Mouse (Mus musculus): Measurements from ENCODE around the gene Mybph. TPM values are rescaled to one million over a fixed set of nuclear protein-coding genes. Genes with fewer than 3 reads are reported as not detected.

Mybph gene
- polyA plus RNA-seq, 1 experiment, result not detected

GRCm38 (mm10) chr1:134168985-134169697 is 24.1 kb upstream of the Mybph start:
- TF ChIP-seq POLR2A (IDR thresholded peaks at IDR 0.05; ENCODE audit: insufficient read depth, low read depth, low read length), result no peak
- TF ChIP-seq CTCF (IDR thresholded peaks at IDR 0.05; ENCODE audit: insufficient read depth, low read depth, low read length), result no peak
- Histone ChIP-seq H3K27ac (ENCODE audit: insufficient read depth, low read depth, low read length) (no peak overlapping the region), H3K4me3 (ENCODE audit: insufficient read depth, low read depth, low read length) (no peak overlapping the region), H3K4me1 (ENCODE audit: control insufficient read depth, insufficient read depth, low read length) (peaks cover 9% of the 10 kb centered on the region; the same call in 1 of the 2 replicates)
- whole genome bisulfite sequencing, result 96% methylated on average over 8 of the region's 8 CpGs

GRCm38 (mm10) chr1:134173081-134173480 is 20.2 kb upstream of the Mybph start:
- H3K4me1 ChIP-seq (ENCODE audit: control insufficient read depth, insufficient read depth, low read length), result peaks cover 2% of the 10 kb centered on the region; the same call in 1 of the 2 replicates
- no peak overlapping the region for H3K4me3 ChIP-seq (ENCODE audit: insufficient read depth, low read depth, low read length)
- H3K27ac ChIP-seq (ENCODE audit: insufficient read depth, low read depth, low read length), result no peak overlapping the region
- no peak for TF ChIP-seq POLR2A (IDR thresholded peaks at IDR 0.05; ENCODE audit: insufficient read depth, low read depth, low read length)
- no peak for TF ChIP-seq CTCF (IDR thresholded peaks at IDR 0.05; ENCODE audit: insufficient read depth, low read depth, low read length)
- 74% methylated on average over 7 of the region's 7 CpGs for WGBS

- 96% methylated on average over 5 of the region's 5 CpGs for WGBS
- Histone ChIP-seq H3K4me3 (ENCODE audit: insufficient read depth, low read depth, low read length) (no peak overlapping the region), H3K4me1 (ENCODE audit: control insufficient read depth, insufficient read depth, low read length) (peaks cover 6% of the 10 kb centered on the region), H3K27ac (ENCODE audit: insufficient read depth, low read depth, low read length) (no peak overlapping the region)
- TF ChIP-seq CTCF (IDR thresholded peaks at IDR 0.05; ENCODE audit: insufficient read depth, low read depth, low read length) (no peak), POLR2A (IDR thresholded peaks at IDR 0.05; ENCODE audit: insufficient read depth, low read depth, low read length) (no peak)
Observed at GRCm38 (mm10) chr1:134177976-134178375, 15.3 kb upstream of the Mybph start.

- WGBS, result 57% methylated on average over 4 of the region's 4 CpGs
- TF ChIP-seq POLR2A (IDR thresholded peaks at IDR 0.05; ENCODE audit: insufficient read depth, low read depth, low read length) (no peak), CTCF (IDR thresholded peaks at IDR 0.05; ENCODE audit: insufficient read depth, low read depth, low read length) (no peak)
- Histone ChIP-seq H3K4me1 (ENCODE audit: control insufficient read depth, insufficient read depth, low read length) (peaks cover 6% of the 10 kb centered on the region), H3K27ac (ENCODE audit: insufficient read depth, low read depth, low read length) (peak within 1 kb of the TSS; percentile 35), H3K4me3 (ENCODE audit: insufficient read depth, low read depth, low read length) (no peak within 1 kb of the TSS)
Observed at GRCm38 (mm10) chr1:134182025-134182424, 11.2 kb upstream of the Mybph start, which contains the start of gene Chil1. Chil1 (plus strand) TSS chr1:134182176.

GRCm38 (mm10) chr1:134184089-134184488 is 9.2 kb upstream of the Mybph start:
- WGBS, result 91% methylated on average over 4 of the region's 4 CpGs
- no peak overlapping the region for H3K4me3 ChIP-seq (ENCODE audit: insufficient read depth, low read depth, low read length)
- peaks cover 11% of the 10 kb centered on the region for H3K4me1 ChIP-seq (ENCODE audit: control insufficient read depth, insufficient read depth, low read length)
- no peak for TF ChIP-seq CTCF (IDR thresholded peaks at IDR 0.05; ENCODE audit: insufficient read depth, low read depth, low read length)
- no peak overlapping the region for H3K27ac ChIP-seq (ENCODE audit: insufficient read depth, low read depth, low read length)

- TF ChIP-seq POLR2A (IDR thresholded peaks at IDR 0.05; ENCODE audit: insufficient read depth, low read depth, low read length) (no peak), CTCF (IDR thresholded peaks at IDR 0.05; ENCODE audit: insufficient read depth, low read depth, low read length) (no peak)
- WGBS, result 92% methylated on average over 5 of the region's 5 CpGs
- Histone ChIP-seq H3K4me3 (ENCODE audit: insufficient read depth, low read depth, low read length) (no peak overlapping the region), H3K4me1 (ENCODE audit: control insufficient read depth, insufficient read depth, low read length) (peaks cover 22% of the 10 kb centered on the region), H3K27ac (ENCODE audit: insufficient read depth, low read depth, low read length) (no peak overlapping the region)
Observed at GRCm38 (mm10) chr1:134188217-134188616, 5.0 kb upstream of the Mybph start.

GRCm38 (mm10) chr1:134188989-134189729 is 4.1 kb upstream of the Mybph start:
- 36% methylated on average over 12 of the region's 12 CpGs for WGBS
- Histone ChIP-seq H3K4me3 (ENCODE audit: insufficient read depth, low read depth, low read length) (no peak overlapping the region), H3K4me1 (ENCODE audit: control insufficient read depth, insufficient read depth, low read length) (peaks cover 31% of the 10 kb centered on the region), H3K27ac (ENCODE audit: insufficient read depth, low read depth, low read length) (no peak overlapping the region)
- TF ChIP-seq POLR2A (IDR thresholded peaks at IDR 0.05; ENCODE audit: insufficient read depth, low read depth, low read length) (no peak), CTCF (IDR thresholded peaks at IDR 0.05; ENCODE audit: insufficient read depth, low read depth, low read length) (no peak)

- 68% methylated on average over 5 of the region's 5 CpGs for WGBS
- Histone ChIP-seq H3K27ac (ENCODE audit: insufficient read depth, low read depth, low read length) (no peak overlapping the region), H3K4me1 (ENCODE audit: control insufficient read depth, insufficient read depth, low read length) (peaks cover 49% of the 10 kb centered on the region), H3K4me3 (ENCODE audit: insufficient read depth, low read depth, low read length) (no peak overlapping the region)
- TF ChIP-seq POLR2A (IDR thresholded peaks at IDR 0.05; ENCODE audit: insufficient read depth, low read depth, low read length), result no peak
- TF ChIP-seq CTCF (IDR thresholded peaks at IDR 0.05; ENCODE audit: insufficient read depth, low read depth, low read length), result no peak
Observed at GRCm38 (mm10) chr1:134191192-134191591, 2.1 kb upstream of the Mybph start.

GRCm38 (mm10) chr1:134192024-134192423 is 1.2 kb upstream of the Mybph start:
- TF ChIP-seq CTCF (IDR thresholded peaks at IDR 0.05; ENCODE audit: insufficient read depth, low read depth, low read length) (no peak), POLR2A (IDR thresholded peaks at IDR 0.05; ENCODE audit: insufficient read depth, low read depth, low read length) (no peak)
- no peak overlapping the region for H3K4me3 ChIP-seq (ENCODE audit: insufficient read depth, low read depth, low read length)
- H3K27ac ChIP-seq (ENCODE audit: insufficient read depth, low read depth, low read length), result no peak overlapping the region
- 56% methylated on average over 4 of the region's 4 CpGs for WGBS
- peaks cover 56% of the 10 kb centered on the region for H3K4me1 ChIP-seq (ENCODE audit: control insufficient read depth, insufficient read depth, low read length)

All from olfactory bulb, adult 2 months (tissue).